ENCODE assay signal across 8 mouse cellular contexts in the genomic region with DNA sequence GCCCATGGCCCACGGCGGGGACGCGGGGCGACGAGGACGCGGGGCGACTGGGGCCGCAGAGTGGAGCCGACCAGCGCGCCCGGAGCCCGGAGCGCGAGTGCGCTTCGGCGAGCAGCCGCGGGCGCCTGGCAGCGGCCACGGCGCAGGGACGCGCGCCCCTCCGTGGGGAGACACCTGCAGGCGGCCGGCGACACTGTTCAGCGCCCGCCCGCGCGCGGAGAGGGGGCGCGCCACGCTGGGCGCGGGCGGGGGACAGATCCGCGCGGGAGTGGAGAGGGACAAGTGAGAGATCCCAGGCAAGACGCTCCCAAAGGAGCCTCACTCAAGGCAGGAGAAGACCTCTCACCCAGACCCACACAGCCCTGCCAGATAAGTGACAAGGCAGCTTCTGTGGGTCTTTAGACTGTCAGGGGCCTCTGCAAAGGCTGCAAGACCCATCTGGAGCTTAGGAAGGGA. TPM values are rescaled to one million over a fixed set of nuclear protein-coding genes. Genes with fewer than 3 reads are reported as not detected.
DNase-seq lines count a peak whose midpoint lies in the region; ATAC-seq lines count a peak whose summit lies in the region.

Gsg1l (minus strand) TSS at position 126 of the 456 bp plus-strand sequence.

- ATAC-seq in forebrain, embryonic 13.5 days, result peak; percentile 44
- ATAC-seq in intestine, embryonic 14.5 days (replicated peaks; ENCODE audit: low FRiP score, low TSS enrichment, low read depth), result 0 out of 2 replicates have a peak, but pooled peaks have one; percentile 10
- peak; percentile 45; the same call in 1 of the 2 replicates for ATAC-seq in midbrain, embryonic 11.5 days (ENCODE audit: low FRiP score)
- no peak for ATAC-seq in megakaryocyte-erythroid progenitor cell, adult 5-6 weeks (replicated peaks; ENCODE audit: low FRiP score, low TSS enrichment, poor library complexity, severe bottlenecking)

- H3K4me3 ChIP-seq in forebrain, embryonic 13.5 days, result peak within 1 kb of the TSS; percentile 58
- peak within 1 kb of the TSS; percentile 56 for H3K4me3 ChIP-seq in intestine, embryonic 14.5 days (ENCODE audit: low read depth, low read length)
- peak within 1 kb of the TSS; percentile 43 for H3K4me3 ChIP-seq in midbrain, embryonic 11.5 days (ENCODE audit: low read depth, low read length)

- H3K9me3 ChIP-seq in forebrain, embryonic 13.5 days (replicated peaks), result no peaks in the 10 kb centered on the region
- no peaks in the 10 kb centered on the region for H3K9me3 ChIP-seq in intestine, embryonic 14.5 days (ENCODE audit: control insufficient read depth, low read length)
- no peaks in the 10 kb centered on the region for H3K9me3 ChIP-seq in midbrain, embryonic 11.5 days (ENCODE audit: control insufficient read depth, low read length)

- H3K27me3 ChIP-seq in forebrain, embryonic 13.5 days, result peaks cover 79% of the 10 kb centered on the region
- H3K27me3 ChIP-seq in intestine, embryonic 14.5 days (replicated peaks; ENCODE audit: control insufficient read depth, insufficient read depth, low read length), result peaks cover 47% of the 10 kb centered on the region
- H3K27me3 ChIP-seq in midbrain, embryonic 11.5 days (ENCODE audit: control insufficient read depth, insufficient read depth, low read length), result peaks cover 46% of the 10 kb centered on the region

- DNase-seq in kidney, postnatal 10 days, result peak; percentile 34
- DNase-seq in kidney, postnatal 36 days, result no peak
- no peak for DNase-seq in adrenal gland, adult 8-10 months
- peak; percentile 73 for DNase-seq in intestine, embryonic 14.5 days (ENCODE audit: low spot score)
- no peak for DNase-seq in midbrain, embryonic 11.5 days (ENCODE audit: low spot score, missing footprints)
- no peak for DNase-seq in Muller cell, postnatal 12 days (ENCODE audit: inconsistent ontology term)

- peak within 1 kb of the TSS; percentile 94 for H3K4me2 ChIP-seq in forebrain, embryonic 13.5 days
- peak within 1 kb of the TSS; percentile 99 for H3K4me2 ChIP-seq in intestine, embryonic 14.5 days (ENCODE audit: low read length)
- H3K4me2 ChIP-seq in midbrain, embryonic 11.5 days, result peak within 1 kb of the TSS; percentile 70

- under 1% methylated on average over 38 of the region's 49 CpGs for WGBS in forebrain, embryonic 13.5 days
- WGBS in intestine, embryonic 14.5 days, result 0% methylated on average over 40 of the region's 49 CpGs
- WGBS in midbrain, embryonic 11.5 days, result under 1% methylated on average over 48 of the region's 49 CpGs

- no peak within 1 kb of the TSS for H3K27ac ChIP-seq in forebrain, embryonic 13.5 days
- no peak within 1 kb of the TSS for H3K27ac ChIP-seq in intestine, embryonic 14.5 days (ENCODE audit: low read depth)
- H3K27ac ChIP-seq in midbrain, embryonic 11.5 days (ENCODE audit: low read depth, low read length), result no peak within 1 kb of the TSS

- H3K4me1 ChIP-seq in forebrain, embryonic 13.5 days, result peaks cover 55% of the 10 kb centered on the region
- H3K4me1 ChIP-seq in intestine, embryonic 14.5 days (replicated peaks; ENCODE audit: control insufficient read depth, insufficient read depth, low read length), result peaks cover 6% of the 10 kb centered on the region; the same call in 1 of the 2 replicates
- H3K4me1 ChIP-seq in midbrain, embryonic 11.5 days (ENCODE audit: control insufficient read depth, insufficient read depth, low read length), result peaks cover 7% of the 10 kb centered on the region; the same call in 1 of the 2 replicates

- peak within 1 kb of the TSS; percentile 66 for H3K9ac ChIP-seq in forebrain, embryonic 13.5 days
- H3K9ac ChIP-seq in intestine, embryonic 14.5 days (ENCODE audit: low read length), result peak within 1 kb of the TSS; percentile 38
- peak within 1 kb of the TSS; percentile 41 for H3K9ac ChIP-seq in midbrain, embryonic 11.5 days (ENCODE audit: low read length)

- no peaks in the 10 kb centered on the region for H3K36me3 ChIP-seq in forebrain, embryonic 13.5 days (ENCODE audit: poor library complexity, severe bottlenecking)
- no peaks in the 10 kb centered on the region for H3K36me3 ChIP-seq in intestine, embryonic 14.5 days (ENCODE audit: control insufficient read depth, insufficient read depth, low read length)
- H3K36me3 ChIP-seq in midbrain, embryonic 11.5 days (ENCODE audit: control insufficient read depth, insufficient read depth, low read length), result no peaks in the 10 kb centered on the region

RNA-seq across cellular contexts. Expression of gene Gsg1l, which starts in this region (rescaled TPM):
- 100 to 1,000 TPM in 2 of 4 experiments, 10 to 100 TPM in 2; 88.3 to 136 (median 104) TPM for total RNA-seq in adrenal gland, adult 8-10 months (2022)
- polyA plus RNA-seq in forebrain, embryonic 13.5 days (2015; fragmentation: Nextera tagmentation; extraction: Ambion mirVana), result 3.4 and 3.5 TPM in 2 replicates
- polyA plus RNA-seq in intestine, embryonic 14.5 days (2014; fragmentation: Nextera tagmentation; extraction: Ambion mirVana), result 1.0 and 1.2 TPM in 2 replicates
- 1.7 and 2.1 TPM in 2 replicates for polyA plus RNA-seq in midbrain, embryonic 11.5 days (2014; fragmentation: Nextera tagmentation; extraction: Ambion mirVana)
- total RNA-seq in megakaryocyte-erythroid progenitor cell, adult 5-6 weeks (2014; fragmentation: Nextera tagmentation), result not detected in 2 replicates
- total RNA-seq in megakaryocyte-erythroid progenitor cell, adult 5-6 weeks (2017), result not detected in 2 replicates

Comparison
In these comparisons a context has a peak if more than half of its experiments do, and no peak if none do; other contexts are left out.
1. RNA of gene Gsg1l (total RNA-seq): 88.3 to 136 TPM in adrenal gland, adult 8-10 months; not detected in megakaryocyte-erythroid progenitor cell, adult 5-6 weeks; every median in the first group is over 10 times any median in the second.
2. DNase-seq: peak in kidney, postnatal 10 days (single experiment) and intestine, embryonic 14.5 days (single experiment); none in kidney, postnatal 36 days (0 of 2), adrenal gland, adult 8-10 months (single experiment), midbrain, embryonic 11.5 days (single experiment) and Muller cell, postnatal 12 days (single experiment).
3. Peak in every context shown above with its lines, with median percentiles within 50 percentile points of each other: H3K4me2 ChIP-seq, H3K4me3 ChIP-seq and H3K9ac ChIP-seq.